Mouse (Mus musculus) left cerebral cortex, adult 2 months (tissue): ENCODE results near the gene Slc7a1. TPM values are rescaled to one million over a fixed set of nuclear protein-coding genes. Genes with fewer than 3 reads are reported as not detected.

Experiments
- DNase-seq, 2 experiments: peaks; one replicate each; pipeline ENCODE4 v3.0.0; 2021 to 2022; ENCODE audit warnings: low spot score in 2 of 2, mixed read lengths in 1 of 2; ENCODE audit errors: extremely low spot score in 1 of 2
- H3K27ac ChIP-seq: fragments of 200-600 bp; 2 replicates; pipeline ENCODE4 v1.8.1; 2022
- H3K4me3 ChIP-seq: fragments of 200-600 bp; 2 replicates; pipeline ENCODE4 v1.8.1; 2022
- CTCF ChIP-seq: fragments of 200-600 bp; IDR thresholded peaks from 2 replicates; pipeline ENCODE4 v1.8.1; 2022; ENCODE audit warnings: antibody characterized with exemption, mild to moderate bottlenecking, moderate library complexity
- intact Hi-C: fragments of 180-260 bp; cut with DNase I; formaldehyde crosslinking; loops from one replicate; pipeline ENCODE4 v1.15.1; 2025
- total RNA-seq, 2 experiments: library from RNA; stranded (reverse); gene quantifications; 2 replicates each; pipeline ENCODE4 v1.2.3; 2021

Slc7a1 gene
- total RNA-seq, 2 experiments from 2014 or later, result 27.3 to 28.7 TPM

GRCm38 (mm10) chr5:148388251-148389006 lies 11.3 kb downstream of the Slc7a1 start:
- intact Hi-C loops, result no loop called here
- no peak for DNase-seq
- Histone ChIP-seq H3K27ac (peak overlapping the region; percentile 55), H3K4me3 (no peak overlapping the region; the same call in 1 of the 2 replicates)
- TF ChIP-seq CTCF, result no peak

GRCm38 (mm10) chr5:148387820-148388219 lies 11.9 kb downstream of the Slc7a1 start:
- no peak overlapping the region for H3K27ac ChIP-seq
- peak; percentile 43 for TF ChIP-seq CTCF
- no peak for DNase-seq
- intact Hi-C loops, result no loop called here
- no peak overlapping the region for H3K4me3 ChIP-seq

GRCm38 (mm10) chr5:148386471-148386870 lies 13.2 kb downstream of the Slc7a1 start:
- intact Hi-C loops, result no loop called here
- Histone ChIP-seq H3K4me3 (no peak overlapping the region), H3K27ac (no peak overlapping the region)
- peak; percentile 65 for TF ChIP-seq CTCF
- peak in 1 of 2 experiments; percentile 25 for DNase-seq

DNA sequence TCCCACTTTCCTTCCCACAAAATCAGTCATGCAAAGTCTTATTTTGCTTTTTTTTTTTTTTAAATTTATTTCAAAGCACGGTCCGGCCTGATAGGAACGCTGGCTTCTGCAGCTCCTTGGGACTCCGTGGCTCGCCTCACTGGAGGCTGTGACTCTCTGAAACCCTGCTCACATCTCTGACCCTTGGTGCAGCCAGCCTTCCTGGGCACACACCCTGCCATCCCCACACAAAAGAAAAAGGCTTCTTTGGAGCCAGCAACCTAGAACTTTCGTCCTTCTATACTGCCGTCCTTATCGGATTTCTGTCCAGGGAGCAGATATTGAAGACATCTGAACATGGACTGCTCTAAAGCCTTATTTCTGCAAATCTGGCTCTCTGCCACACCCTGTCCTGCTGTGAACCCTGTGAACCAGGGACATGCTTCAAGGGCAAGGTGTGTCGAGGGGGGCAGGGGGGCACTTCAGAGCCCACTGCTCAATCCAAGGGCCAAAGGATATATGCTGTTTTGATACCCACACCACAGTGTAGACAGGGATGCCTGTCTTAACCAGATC lies 15.1 kb downstream of the Slc7a1 start:
- no peak overlapping the region for H3K27ac ChIP-seq
- TF ChIP-seq CTCF, result no peak
- no peak for DNase-seq
- intact Hi-C loops, result no loop called here
- no peak overlapping the region for H3K4me3 ChIP-seq

GRCm38 (mm10) chr5:148383841-148384500 lies 15.7 kb downstream of the Slc7a1 start:
- no peak overlapping the region for H3K4me3 ChIP-seq
- no peak overlapping the region for H3K27ac ChIP-seq
- intact Hi-C loops, result no loop called here
- no peak for TF ChIP-seq CTCF
- DNase-seq, result no peak

DNA sequence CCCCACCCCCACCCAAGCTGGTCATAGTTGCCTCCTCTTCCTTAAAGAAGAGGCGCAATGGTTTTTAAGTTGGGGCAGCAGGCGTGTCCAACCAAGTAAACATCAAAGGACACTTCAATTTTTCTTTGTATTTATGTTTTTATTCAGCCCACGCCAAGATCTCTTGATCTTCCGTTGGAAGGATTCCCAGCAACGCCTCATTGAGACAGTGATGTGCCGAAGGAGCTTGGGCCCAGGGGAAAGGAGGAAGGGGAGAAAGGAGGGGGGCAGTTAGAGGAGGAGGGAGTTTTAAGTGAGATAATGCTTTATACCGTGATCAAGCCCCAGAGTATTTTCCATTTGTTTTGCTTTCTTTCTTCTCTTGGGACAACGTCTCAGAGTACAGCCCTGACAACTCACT lies 18.6 kb downstream of the Slc7a1 start:
- H3K27ac ChIP-seq, result no peak overlapping the region
- intact Hi-C loops, result no loop called here
- H3K4me3 ChIP-seq, result no peak overlapping the region
- DNase-seq, result no peak
- TF ChIP-seq CTCF, result no peak

GRCm38 (mm10) chr5:148380246-148380504 lies 19.5 kb downstream of the Slc7a1 start:
- intact Hi-C loops, result no loop called here
- Histone ChIP-seq H3K27ac (no peak overlapping the region), H3K4me3 (no peak overlapping the region)
- DNase-seq, result no peak
- TF ChIP-seq CTCF, result no peak

DNA sequence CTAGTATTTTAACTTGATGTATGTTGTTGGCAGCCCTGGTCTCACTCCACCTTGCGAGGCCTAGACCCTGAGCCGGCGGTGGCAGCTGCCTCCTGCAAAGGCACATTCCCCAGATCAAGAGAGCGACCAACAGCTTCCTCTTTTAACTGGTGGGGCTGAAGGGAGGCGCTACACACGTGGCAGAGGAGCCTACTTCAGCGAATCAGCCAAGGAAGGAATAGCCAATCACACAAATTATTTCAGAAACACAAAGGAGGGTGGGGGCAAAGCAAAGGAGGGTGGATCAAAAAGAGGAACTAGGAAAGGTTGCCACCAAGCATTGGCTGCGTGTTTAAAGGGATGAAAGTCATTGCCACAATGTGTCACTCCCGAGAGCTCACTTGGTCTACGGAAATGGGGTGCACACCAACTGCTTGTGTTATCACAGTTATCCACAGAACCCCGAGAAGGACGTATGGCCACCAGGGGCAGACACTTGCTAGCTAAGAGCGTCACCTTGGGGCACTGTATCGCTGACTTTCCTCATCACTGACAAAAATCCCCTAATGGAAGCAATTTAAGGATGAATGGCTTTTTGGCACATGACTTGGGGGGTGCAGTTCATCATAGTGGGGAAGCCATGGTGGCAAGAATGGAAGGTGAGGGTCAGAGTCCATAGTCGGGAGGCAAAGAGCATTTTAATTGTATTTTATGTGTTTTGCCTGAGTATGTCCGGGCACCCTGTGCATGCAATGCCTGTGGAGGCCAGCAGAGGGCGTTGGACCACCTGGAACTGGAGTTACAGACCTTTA lies 20.1 kb downstream of the Slc7a1 start:
- TF ChIP-seq CTCF, result peak; percentile 33
- Histone ChIP-seq H3K27ac (no peak overlapping the region), H3K4me3 (no peak overlapping the region)
- no peak for DNase-seq
- intact Hi-C loops, result no loop called here

DNA sequence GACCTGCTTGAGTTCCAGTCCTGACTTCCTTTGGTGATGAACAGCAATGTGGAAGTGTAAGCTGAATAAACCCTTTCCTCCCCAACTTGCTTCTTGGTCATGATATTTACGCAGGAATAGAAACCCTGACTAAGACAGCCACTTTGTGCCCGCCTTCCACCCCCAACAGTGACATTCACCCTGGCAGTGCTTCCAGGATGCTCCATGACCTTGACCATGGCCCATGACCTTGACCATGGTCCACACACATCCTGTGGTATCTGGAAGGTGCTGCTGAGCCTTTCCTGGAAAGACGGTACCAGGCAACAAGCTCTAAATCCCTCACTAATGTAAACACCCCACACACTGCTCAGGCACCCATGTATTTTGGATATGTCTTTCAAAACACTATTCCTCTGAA lies 21.0 kb downstream of the Slc7a1 start:
- intact Hi-C loops, result no loop called here
- no peak for DNase-seq
- no peak for TF ChIP-seq CTCF
- Histone ChIP-seq H3K4me3 (no peak overlapping the region), H3K27ac (no peak overlapping the region)

DNA sequence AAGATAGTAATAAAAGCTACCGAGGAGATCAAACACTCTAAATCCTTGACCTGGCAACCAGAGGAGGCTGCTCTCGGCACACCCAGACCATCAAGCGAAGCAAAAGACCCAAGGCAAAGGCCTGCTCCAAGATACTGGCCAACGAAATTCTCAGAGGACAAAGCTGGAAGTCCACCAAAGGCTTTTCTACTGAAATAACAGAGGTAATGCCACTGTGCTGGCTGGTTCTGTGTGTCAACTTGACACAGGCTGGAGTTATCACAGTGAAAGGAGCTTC lies 21.5 kb downstream of the Slc7a1 start:
- no peak for TF ChIP-seq CTCF
- DNase-seq, result no peak
- intact Hi-C loops, result no loop called here
- no peak overlapping the region for H3K27ac ChIP-seq
- no peak overlapping the region for H3K4me3 ChIP-seq

DNA sequence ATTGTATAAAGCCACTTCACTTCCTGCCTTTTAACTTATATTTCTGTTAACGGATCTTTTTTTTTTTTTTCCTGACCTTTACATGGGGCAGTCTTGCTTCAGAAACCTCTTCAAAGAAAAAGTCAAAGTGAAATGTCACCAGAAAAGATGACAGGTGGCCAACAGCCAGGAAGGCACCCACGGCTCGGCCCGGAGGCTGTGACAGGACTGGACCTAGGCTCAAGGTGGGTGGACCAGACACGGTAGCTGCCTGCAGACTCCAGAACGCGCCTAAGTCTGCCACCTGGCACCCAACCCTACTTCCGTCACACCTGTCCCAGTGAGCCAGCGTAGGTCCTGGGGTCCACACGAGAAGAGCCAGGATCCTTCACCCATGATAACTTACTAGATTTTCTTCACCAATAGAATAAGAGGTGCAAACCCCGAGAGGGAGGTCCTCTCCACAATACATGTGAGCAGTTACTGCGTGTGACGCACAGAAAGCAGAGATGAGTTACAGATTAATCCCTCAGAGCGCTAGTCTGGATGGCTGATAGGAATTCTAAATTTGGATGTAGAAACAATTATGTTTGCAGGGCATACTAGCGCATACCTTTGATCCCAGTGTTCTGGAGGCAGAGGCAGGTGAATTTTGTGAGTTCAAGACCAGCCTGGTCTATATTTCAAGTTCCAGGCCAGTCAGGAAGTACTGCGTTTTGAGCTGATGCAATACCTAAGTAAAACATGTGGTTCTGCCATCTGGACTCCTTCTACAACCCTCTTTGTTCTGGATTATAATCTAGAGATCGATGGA lies 22.1 kb downstream of the Slc7a1 start:
- TF ChIP-seq CTCF, result no peak
- intact Hi-C loops, result no loop called here
- no peak for DNase-seq

More for the DNA sequence above, 22.1 kb downstream of the Slc7a1 start:
- Histone ChIP-seq H3K4me3 (no peak overlapping the region), H3K27ac (no peak overlapping the region)
